Mouse (Mus musculus): ENCODE measurements around the gene Pdgfb.
A peak's percentile ranks its signal among the peaks of the same experiment; 100 is the strongest.

The Pdgfb gene

DNA sequence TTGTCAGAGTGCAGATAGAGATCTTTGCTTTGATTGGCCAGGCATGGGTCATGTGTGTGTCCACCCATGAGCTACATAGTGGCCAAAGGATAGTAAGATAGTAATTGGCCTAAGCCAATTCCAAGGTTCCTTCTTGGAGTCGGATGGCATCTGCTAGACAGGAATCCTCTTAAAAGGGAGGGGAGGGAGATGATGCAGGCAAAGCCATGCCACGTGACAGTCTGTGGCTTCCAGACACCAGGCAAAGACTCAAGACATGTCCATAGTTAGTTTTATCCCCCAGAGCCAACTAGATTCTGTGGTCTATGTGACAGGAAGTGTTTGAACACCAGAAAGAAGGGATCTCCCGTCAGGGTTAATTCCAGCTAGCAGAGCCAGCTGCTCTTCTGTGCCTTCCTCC lies 56.4 kb downstream of the Pdgfb start:
- DNase-seq (ENCODE audit: low spot score), result no peak

GRCm38 (mm10) chr15:79956559-79956958 lies 58.2 kb downstream of the Pdgfb start:
- no peak for DNase-seq (ENCODE audit: low spot score)

DNA sequence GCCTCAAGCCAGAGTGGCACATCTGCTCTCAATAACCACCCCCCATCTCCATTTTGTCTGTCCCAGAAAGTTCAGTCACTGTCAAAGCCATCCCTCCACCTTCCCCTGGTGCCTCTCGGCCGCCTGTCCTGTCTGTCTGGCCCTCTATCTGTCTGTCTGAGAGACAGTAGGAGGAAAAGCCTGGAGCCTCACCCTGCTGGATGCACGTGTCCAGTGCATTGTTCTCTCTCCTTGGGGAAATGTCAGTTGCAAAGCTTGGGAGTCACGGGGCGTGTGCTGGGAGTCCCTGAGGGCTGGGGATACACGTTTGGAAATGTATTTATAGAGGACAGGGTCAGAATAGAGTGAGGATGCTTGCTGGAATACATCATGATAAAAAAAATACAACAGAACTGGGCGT lies 61.3 kb downstream of the Pdgfb start:
- DNase-seq (ENCODE audit: low spot score), result no peak

- peak; percentile 77 for DNase-seq (ENCODE audit: low spot score)
Observed at GRCm38 (mm10) chr15:79952504-79953231, 62.1 kb downstream of the Pdgfb start.

DNA sequence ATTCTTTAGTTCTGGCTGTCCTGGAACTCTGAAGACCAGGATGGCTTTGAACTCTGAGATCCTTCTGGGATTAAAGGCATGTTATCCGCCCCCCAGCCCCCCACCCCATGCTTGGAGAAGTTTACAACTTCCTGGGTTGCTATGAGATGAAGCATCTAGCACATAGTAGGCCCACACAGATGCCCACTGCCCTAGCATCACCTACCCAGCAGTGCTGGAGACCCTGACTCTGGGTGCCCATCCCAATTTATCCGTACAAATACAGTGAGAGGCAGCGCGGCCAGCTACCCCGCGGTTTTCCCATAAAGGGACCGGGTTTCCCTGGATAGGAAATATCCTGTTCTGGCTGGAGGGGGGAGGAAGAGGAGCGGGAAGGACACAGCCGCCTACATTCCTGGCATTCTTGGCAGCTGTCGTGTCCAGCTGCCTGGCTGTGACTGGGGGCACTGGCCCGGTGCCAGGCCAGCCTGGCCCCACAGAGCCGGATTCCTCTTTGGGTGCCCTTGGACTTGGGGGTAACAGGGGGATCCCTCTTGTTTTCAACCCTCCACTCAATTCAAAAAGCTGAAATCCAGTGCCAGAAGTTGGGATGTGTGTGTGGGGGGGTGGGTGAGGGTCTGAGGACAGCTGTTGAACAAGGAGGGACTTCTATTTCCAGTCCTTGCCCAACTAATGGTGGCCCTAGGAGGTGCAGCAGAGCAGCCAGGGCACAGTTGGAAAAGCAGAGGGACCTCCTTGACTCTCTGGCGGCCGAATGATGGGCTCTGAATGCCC lies 62.9 kb downstream of the Pdgfb start:
- DNase-seq (ENCODE audit: low spot score), result no peak

GRCm38 (mm10) chr15:79951226-79951625 lies 63.6 kb downstream of the Pdgfb start:
- no peak for DNase-seq (ENCODE audit: low spot score)

DNA sequence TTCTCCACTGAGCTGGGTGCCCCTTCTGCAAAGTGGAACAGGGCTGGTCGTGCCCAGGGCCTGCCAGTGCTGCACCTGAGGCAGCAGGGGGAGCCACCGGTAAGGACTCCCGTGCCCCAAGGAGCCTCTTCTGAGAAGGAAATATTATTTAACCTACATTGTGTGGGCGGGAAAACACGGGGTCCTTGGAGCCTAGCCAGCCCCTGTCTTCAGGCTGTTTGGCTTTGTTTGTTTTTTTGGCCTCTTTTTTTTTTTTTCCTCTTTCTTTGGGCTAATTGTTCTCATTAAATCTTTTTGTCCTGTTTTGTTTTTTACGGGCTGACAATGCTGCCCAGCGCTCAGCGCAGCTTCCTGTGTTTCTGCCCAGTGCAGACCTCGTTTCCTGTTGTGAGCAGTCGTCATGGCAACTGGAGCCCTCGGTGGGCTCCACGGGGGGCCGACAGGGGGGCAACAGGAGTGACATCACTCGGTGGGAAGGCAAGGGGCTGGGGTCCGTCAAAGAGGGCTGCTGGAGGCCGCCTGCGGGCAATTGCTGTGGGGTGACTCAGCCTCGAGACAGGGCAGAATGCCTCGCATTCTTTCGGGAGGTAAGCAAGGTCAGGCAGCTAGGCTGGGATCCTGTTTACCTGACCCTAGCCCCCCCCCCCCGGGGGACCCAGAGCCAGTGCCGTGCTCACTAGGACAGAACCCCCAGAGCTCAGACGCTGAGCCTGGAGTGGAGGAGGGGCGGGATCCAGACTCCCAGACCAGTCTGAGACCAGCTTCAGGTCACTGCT lies 64.3 kb downstream of the Pdgfb start:
- peak; percentile 82 for DNase-seq (ENCODE audit: low spot score)

- no peak for DNase-seq (ENCODE audit: low spot score)
Observed at GRCm38 (mm10) chr15:79947681-79948080, 67.1 kb downstream of the Pdgfb start.

DNA sequence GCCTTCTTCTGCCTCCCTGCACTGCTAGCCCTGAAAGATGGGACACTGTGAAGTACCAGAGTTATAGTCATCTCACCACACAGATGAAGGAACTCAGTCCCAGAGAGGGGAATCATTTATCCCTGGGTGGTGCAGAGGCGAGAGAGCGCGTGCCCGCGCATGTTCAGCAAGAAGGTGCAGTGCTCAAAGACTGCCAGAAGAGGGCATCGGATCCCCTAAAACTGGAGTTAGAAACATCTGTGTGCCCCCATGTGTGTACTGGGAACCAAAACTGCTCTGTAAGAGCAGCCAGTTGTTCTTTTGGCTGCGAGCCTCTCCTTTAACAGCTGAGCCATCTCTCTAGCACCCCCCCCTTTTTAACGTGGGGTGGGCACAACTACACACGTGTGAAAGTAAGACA lies 68.0 kb downstream of the Pdgfb start:
- no peak for DNase-seq (ENCODE audit: low spot score)

GRCm38 (mm10) chr15:79946022-79946421 lies 68.8 kb downstream of the Pdgfb start:
- DNase-seq (ENCODE audit: low spot score), result peak; percentile 95
